Mouse (Mus musculus): Measurements from ENCODE around the gene Rfng.

- TF ChIP-seq CTCF (IDR thresholded peaks at IDR 0.05; ENCODE audit: extremely low read depth, insufficient read depth, low read length): no peak
- no peak; the same call in 1 of the 2 replicates for TF ChIP-seq POLR2A (IDR thresholded peaks at IDR 0.05; ENCODE audit: extremely low read depth, insufficient read depth, low read length)
These were observed 40.8 kb upstream of the Rfng start for GRCm38 (mm10) chr11:120824787-120825288.
